Mouse (Mus musculus) retina, postnatal 1 day (tissue): ENCODE measurements around the gene Noc4l.
A peak's percentile ranks its signal among the peaks of the same experiment; 100 is the strongest.

Experiments used
- DNase-seq: peaks from one replicate; pipeline ENCODE4 v3.0.0-alpha.2; 2012

Noc4l gene

GRCm38 (mm10) chr5:110652719-110653648 lies at the start of gene Noc4l, which contains the start of gene Ddx51:
Noc4l (minus strand) TSS chr5:110653417.
Ddx51 (plus strand) TSS chr5:110653451.
- DNase-seq = peak; percentile 97

- no peak for DNase-seq
Observed at GRCm38 (mm10) chr5:110698617-110699016, 45.4 kb upstream of the Noc4l start.

- no peak for DNase-seq
Observed at GRCm38 (mm10) chr5:110682041-110682440, 28.8 kb upstream of the Noc4l start.

- peak; percentile 6 for DNase-seq
Observed at GRCm38 (mm10) chr5:110665486-110666121, 12.4 kb upstream of the Noc4l start.

- DNase-seq = no peak
Observed at GRCm38 (mm10) chr5:110664750-110665269, 11.6 kb upstream of the Noc4l start.

- no peak for DNase-seq
Observed at GRCm38 (mm10) chr5:110664041-110664440, 10.8 kb upstream of the Noc4l start.

- DNase-seq = no peak
Observed at GRCm38 (mm10) chr5:110659682-110660081, 6.5 kb upstream of the Noc4l start.

GRCm38 (mm10) chr5:110653686-110654085 lies 469 bp upstream of the Noc4l start:
- DNase-seq = no peak

- DNase-seq = no peak
Observed at GRCm38 (mm10) chr5:110646377-110646776, 6.8 kb downstream of the Noc4l start.

GRCm38 (mm10) chr5:110639459-110639858 lies 13.8 kb downstream of the Noc4l start:
- peak; percentile 84 for DNase-seq

- no peak for DNase-seq
Observed at GRCm38 (mm10) chr5:110638306-110639074, 14.7 kb downstream of the Noc4l start.

GRCm38 (mm10) chr5:110635951-110636707 lies 17.1 kb downstream of the Noc4l start:
- peak; percentile 64 for DNase-seq

- no peak for DNase-seq
Observed at GRCm38 (mm10) chr5:110629525-110630120, 23.6 kb downstream of the Noc4l start.

GRCm38 (mm10) chr5:110628156-110628555 lies 25.1 kb downstream of the Noc4l start:
- DNase-seq = peak; percentile 12

GRCm38 (mm10) chr5:110627351-110627750 lies 25.9 kb downstream of the Noc4l start:
- DNase-seq = no peak

- DNase-seq = no peak
Observed at GRCm38 (mm10) chr5:110624319-110624718, 28.9 kb downstream of the Noc4l start.

GRCm38 (mm10) chr5:110619226-110619625 lies 34.0 kb downstream of the Noc4l start:
- no peak for DNase-seq

GRCm38 (mm10) chr5:110611435-110612158 lies 41.6 kb downstream of the Noc4l start:
- peak; percentile 64 for DNase-seq

GRCm38 (mm10) chr5:110610484-110610883 lies 42.7 kb downstream of the Noc4l start:
- no peak for DNase-seq

- no peak for DNase-seq
Observed at GRCm38 (mm10) chr5:110609868-110610267, 43.3 kb downstream of the Noc4l start.

- no peak for DNase-seq
Observed at GRCm38 (mm10) chr5:110609425-110609824, 43.8 kb downstream of the Noc4l start.
